Mouse (Mus musculus): Measurements from ENCODE around the gene Rhbdf2.
"Not testable (repeated sequence)": the region's sequence is repeated elsewhere in the genome, so short reads cannot be mapped to it uniquely, and the experiment has no call there.

Gene Rhbdf2

DNA sequence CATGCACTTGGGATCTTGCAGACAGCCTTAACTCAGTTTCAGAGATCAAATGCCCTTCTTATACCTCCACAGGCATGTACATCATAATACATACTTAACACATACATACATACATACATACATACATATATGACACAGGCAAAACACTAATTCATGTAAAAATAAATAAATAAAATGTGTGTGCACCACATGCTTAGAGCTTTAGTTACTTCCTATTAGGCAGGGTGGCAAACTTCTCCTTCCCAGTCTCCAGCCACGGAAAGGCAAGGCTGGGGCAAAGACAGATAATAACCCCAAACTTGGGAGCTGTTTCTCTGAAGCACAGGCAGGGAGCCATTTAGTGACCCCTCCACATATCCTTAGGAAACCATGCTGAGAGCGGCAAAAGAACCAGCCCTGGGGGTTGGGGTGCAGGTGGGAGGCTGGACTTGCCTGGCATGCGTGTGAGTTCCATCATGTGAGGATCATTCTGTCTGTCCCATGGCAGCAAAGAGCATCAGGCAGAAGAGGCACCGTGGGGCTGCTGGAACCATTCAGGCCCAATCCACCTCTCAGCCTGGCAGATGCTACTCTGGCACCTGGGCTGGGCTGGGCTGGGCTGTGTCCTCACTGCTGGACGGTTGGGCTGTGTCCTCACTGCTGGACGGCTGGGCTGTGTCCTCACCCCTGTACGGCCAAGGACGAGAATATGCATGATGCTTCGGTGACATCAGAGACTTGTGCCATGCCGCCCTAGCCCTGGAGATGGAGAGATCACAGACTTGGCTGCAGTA, at the start of gene Rhbdf2:
TSS of gene Rhbdf2 (minus strand) at position 721 of the 773 bp plus-strand sequence.
- in situ Hi-C loops (cut with MboI, MseI), result no loop called here

DNA sequence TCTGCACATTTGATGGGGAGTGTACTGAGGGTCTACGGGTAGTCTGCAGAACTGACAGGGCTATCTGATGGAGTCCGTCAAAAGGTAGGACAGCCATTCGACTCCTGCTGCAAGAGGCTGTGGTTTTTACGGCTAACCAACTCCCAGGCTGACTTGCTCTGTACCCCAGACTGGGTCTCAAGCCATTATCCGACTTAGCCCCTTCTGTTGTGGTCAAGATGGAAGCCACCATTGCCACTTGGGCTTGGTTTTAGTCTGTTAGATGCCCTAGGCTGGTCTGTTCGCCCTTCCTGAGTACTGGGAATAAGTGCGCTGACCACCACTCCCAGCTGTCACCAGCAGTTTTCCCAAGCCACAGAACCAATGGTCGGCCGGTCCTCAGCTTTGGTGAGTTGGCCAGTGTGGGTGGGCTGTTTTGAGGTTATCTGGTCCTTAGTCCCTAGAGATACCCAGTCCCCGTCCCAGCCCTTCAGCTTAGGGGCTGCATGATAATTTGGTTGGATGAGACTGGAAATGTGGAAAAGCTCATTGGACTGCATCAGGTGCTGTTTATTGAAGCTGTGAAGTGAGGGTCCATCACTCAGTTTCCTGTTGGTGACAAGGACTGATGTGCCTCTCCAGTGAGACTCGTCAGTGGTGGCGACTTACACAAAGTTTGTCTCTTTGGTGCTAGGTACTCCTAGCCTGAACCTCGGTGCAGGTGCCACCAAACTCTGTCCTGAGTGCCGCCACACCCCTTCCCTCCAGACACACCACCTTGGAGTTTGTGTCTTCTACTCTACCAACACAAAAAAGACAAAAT, 49.6 kb upstream of the Rhbdf2 start:
- in situ Hi-C loops (cut with MboI, MseI), result no loop called here

DNA sequence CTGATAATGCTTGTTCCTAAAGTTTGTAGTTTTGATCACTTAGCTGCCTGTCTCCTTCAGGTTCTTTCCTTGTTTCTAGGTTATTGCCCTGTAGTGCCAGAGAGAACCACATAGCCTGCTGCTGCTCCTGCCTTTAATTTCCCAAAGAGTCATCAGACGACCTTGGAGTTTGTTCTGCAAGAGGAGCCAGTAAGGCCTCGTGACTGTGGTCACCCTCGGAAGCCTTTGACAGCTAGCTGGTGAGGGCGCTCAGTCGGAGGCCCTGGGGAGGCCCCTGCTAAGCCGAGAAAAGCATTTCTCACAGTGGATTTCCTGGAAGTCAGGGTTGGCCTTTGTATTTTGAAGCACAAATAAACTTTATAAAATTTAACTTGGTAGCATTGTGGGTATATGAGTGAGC, 48.6 kb upstream of the Rhbdf2 start:
- in situ Hi-C loops (cut with MboI, MseI), result not testable (repeated sequence)

DNA sequence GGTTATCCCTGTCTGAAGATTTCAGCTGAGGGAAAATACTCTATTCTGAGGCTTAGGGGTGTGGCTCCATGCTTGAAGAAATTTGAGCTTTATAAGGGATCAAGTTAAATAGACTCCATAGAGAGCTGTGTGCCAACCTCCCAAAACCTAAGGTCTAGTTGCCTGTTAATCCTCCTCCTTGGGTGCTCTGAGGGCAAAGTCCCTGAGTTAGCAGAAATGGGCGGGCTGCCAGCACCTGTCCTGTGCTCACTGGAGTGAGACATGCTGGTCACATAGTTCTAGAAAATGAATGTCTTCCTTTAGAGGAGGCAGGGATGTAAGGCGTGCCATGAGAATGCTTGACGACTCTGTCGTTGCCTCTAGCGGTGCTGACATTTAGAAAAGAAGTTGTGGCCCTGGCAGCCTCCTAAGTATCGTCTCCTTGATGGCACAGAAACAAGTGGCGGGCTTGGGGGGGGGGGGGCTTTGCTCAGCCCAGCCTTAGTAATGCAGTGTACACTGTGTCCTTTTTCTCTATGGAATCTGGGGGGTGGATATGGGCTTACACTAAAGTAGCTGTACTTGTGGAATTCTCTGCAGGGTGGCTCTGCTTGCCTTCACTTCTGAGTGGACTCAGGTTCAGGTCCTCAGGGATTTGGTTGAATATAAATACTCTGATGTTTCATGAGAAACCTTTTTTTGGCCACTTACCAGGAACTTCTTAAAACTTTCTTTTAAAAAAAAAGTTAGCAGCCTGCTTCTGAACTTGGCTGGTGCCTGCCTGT, 48.0 kb upstream of the Rhbdf2 start:
- in situ Hi-C loops (cut with MboI, MseI), result no loop called here

DNA sequence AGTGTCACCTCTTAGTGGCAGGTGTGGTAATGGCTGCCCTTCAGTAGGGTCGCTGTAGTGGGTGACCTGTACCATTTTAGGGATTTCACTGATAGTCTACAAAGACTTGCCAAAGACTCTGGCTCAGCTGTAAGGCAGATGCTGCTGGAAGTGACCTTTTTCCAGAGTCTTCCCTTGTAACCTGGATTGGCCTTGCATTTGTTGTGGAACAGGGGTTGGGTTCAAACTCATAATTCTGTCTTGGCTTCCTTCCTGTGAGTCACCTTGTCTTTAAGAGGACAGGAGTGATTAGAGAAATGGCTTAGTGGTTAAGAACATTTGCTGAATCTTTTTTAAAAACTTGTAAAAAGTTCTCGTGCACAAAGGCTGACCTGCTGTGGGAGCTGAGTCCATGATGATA, 46.6 kb upstream of the Rhbdf2 start:
- in situ Hi-C loops (cut with MboI, MseI), result no loop called here

DNA sequence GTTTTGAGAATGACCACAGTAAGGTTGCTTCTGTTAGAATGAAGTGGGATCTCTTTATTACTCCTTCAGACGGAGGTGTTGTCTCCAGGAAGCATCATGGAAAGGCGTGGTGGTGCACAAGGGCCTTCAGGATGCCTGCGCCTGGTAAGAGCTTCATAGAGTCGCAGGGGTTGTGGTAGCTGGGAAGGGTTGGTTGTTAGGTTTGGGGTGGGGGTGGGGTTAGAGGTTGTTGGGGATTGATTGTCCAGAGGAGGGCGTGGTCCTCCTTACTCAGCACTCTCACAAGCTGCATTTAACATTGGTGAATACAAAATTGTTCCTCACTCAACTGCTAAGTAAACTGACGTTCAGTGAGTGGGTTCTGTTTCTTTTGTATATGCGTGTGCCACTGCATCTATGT, 45.8 kb upstream of the Rhbdf2 start:
- in situ Hi-C loops (cut with MboI, MseI), result no loop called here

DNA sequence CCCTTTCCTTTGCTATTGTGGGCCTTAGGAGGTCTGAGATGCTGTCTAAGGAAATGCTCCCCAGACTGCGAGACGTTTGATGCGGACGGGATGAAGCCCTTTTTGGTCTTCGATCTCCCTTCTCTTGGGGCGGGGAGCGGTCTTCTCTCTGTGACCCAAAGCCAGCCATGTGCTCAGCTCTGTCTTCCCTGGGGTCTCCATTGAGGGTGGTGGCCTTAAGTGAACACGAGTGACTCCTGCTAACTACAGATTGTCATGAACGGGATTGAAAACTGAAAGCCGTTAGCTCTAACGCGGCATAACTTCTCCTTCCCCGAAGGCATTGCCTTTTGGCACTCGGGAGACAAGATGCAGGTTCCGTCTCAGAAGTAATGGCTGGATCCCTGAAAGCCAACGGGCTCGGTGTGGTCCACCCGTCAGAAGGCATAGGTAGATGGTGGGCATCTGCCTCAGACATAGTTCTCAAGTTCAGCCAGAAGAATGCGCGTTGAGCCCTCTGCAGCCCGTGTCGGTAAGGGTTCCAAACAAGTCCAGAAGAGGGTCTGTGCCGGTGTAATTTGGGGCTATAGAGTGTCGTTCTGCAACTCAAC, 45.1 kb upstream of the Rhbdf2 start:
- in situ Hi-C loops (cut with MboI, MseI), result no loop called here

DNA sequence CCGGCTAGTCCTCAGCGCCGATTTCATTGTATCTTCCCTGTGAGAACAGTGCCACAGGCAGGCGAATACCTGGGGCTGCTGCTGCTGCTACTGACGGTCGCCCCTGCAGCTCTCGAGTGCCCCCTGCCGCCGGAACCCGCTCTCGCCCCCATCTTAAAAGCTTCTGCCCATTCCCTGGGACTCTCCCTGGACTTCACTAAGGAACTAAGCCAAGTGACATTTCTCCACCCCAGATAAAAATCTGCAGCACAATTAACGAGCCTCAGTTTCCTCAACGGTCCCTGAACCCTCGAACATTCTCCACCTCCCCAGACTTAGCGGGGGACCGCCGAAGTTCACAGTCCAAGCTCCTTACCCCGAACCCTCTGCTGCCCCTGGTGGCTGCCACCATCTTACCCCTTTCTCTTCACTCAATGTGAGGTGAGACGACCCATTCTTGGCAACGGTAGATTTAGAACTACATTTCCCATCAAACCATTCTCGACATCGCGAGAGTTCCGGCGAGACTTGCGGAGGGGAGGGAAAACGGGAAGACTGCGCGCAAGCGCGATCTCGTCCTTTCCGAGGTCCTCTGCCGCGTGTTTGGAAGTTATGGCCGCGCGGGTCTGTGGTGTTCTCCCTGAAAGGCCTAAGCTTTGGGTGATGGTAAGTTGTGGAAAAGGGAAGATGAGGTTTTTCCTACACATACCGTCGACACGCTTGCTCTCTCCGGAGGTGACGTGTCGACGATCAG, 44.5 kb upstream of the Rhbdf2 start:
- in situ Hi-C loops (cut with MboI, MseI), result no loop called here

DNA sequence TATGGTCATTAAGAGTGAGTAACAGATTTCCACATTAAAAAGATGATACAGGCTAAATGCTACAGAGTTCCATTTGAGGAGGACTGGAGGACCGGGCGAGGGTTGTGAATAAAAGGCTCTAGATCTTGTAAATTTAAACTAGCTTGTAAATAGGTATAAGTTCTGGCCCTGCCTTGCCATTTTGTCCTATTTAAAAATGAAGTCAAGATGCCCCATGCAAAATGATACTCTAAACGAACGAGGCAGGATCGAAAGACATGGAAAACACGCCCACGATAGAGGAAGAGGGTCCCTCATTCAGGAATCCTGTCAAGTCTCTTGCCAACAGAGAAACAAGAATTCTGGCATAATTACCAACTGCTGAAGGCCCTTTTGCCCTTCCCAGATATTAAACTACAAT, 43.6 kb upstream of the Rhbdf2 start:
- in situ Hi-C loops (cut with MboI, MseI), result no loop called here

DNA sequence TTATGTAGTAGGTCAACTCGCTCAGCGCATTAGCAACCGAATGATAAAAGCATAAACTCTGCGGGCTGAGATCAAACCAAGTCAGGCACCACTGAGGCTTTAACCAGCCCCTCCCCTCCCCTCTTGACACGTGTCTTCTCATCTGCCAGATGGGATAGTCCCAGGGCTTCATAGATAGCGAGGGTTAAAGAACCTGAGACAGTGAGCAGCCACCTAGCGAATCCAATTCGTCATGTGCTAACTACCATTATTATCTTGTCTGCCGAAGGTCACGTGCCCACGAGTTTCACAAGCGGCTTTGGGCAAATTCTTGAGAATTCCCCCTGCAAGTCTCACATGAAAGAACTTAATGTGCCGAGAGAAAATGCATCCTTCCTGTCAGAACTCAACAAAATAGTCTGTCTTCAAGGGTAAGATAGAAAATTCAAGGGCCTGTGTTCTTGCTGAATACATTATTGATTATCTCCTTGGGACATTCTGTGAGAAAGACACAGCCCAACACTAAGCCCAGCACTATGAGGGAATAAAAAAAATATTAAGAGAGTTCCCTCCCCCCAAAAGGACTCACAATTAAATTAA, 43.1 kb upstream of the Rhbdf2 start:
- in situ Hi-C loops (cut with MboI, MseI), result loop anchor here (10.0 kb wide), 1 partner anchor 705 kb away; no protein-coding TSS in a partner anchor

DNA sequence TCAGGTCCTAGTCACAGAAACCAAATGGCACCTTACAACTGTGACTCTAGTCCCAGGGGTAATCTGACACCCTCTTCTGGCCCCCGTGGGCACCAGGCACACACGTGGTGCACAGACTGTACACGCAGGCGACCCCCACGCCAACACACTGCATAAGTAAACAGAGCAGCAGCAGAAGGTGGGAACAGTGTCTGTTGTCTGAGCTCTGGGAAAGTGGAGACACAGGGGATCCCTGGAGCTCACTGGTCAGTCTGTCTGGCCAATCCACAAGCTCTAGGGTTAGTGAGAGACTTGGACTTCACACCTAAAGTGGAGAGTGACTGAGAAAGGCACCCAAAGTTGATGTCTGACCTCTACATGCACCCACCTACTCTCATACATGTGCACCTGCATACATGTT, 42.5 kb upstream of the Rhbdf2 start:
- in situ Hi-C loops (cut with MboI, MseI), result loop anchor here (10.0 kb wide), 1 partner anchor 705 kb away; no protein-coding TSS in a partner anchor

DNA sequence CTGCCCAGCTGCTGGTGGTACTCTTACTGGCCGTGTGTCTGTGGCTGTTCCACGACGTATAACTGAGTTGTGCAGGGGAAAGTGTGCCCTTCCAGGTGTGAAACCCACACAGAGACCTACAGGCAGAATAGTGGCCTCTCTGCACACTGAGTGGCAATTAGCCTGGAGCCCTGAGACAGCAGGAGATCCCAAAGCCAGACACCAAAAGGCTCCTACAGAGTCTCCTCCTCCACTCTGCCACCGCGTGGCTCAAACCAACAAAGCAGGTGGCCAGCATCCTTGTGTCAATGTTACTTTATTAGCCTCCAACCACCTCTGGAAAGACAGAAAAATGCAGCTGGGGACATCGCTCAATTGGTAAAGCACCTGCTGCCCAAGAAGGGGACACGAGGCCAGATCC, 42.0 kb upstream of the Rhbdf2 start:
- in situ Hi-C loops (cut with MboI, MseI), result loop anchor here (10.0 kb wide), 1 partner anchor 704 kb away; no protein-coding TSS in a partner anchor

DNA sequence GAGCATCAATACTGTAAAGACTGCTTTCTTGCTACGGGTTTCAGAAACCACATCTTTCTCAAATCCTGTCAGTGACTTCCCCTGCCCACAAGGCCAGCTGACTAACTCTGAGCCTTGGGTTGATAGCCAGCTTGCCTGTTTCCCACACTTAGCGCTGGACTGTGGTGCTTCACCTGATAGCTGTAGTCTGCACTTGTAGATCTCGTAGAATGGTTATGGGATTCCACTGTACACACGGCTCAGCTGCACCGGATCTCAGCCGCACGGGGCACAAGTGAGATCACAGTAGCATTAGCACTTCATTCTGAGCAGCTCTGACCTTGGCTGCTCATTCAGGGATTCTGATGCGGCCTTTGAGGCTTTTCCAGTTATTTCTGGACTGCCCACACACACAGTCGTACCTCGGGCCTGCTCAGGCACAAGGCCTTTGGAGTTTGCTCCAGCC, 41.6 kb upstream of the Rhbdf2 start:
- in situ Hi-C loops (cut with MboI, MseI), result loop anchor here (10.0 kb wide), 1 partner anchor 704 kb away; no protein-coding TSS in a partner anchor

DNA sequence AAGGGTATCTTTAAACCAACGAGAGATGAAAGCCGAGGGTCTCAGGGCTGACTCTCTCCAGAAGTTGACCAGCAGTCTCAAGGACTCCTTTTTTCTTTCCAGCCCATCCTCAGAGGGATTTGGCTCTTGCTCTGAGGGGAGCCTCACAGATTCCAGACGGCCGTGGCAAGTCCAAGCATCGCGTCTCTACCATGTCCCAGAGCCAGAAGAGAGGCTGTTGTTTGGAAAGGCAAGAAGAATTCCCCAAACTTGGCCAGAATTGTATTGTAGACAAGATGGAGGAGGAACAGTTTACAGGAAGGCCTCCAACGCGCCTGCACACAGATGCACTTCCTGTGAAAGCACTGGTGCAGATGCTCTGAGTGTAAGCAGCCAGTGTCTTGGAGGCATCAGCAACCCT, 41.1 kb upstream of the Rhbdf2 start:
- in situ Hi-C loops (cut with MboI, MseI), result loop anchor here (10.0 kb wide), 1 partner anchor 703 kb away; no protein-coding TSS in a partner anchor

DNA sequence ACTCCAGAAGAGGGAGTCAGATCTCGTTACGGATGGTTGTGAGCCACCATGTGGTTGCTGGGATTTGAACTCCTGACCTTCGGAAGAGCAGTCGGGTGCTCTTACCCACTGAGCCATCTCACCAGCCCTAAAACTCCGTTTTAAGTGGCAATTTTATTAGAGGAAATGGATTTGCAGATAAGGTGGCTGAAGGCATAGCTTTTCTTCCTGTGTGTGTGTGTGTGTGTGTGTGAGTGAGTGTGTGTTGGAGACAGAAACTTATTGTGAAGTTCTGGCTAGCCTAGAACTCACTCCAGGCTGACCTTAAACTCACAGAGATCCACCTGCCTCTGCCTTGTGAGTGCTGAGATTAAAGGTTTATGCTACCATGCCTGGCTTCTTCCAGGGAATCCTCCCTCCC, 40.2 kb upstream of the Rhbdf2 start:
- in situ Hi-C loops (cut with MboI, MseI), result loop anchor here (10.0 kb wide), 1 partner anchor 702 kb away; no protein-coding TSS in a partner anchor

DNA sequence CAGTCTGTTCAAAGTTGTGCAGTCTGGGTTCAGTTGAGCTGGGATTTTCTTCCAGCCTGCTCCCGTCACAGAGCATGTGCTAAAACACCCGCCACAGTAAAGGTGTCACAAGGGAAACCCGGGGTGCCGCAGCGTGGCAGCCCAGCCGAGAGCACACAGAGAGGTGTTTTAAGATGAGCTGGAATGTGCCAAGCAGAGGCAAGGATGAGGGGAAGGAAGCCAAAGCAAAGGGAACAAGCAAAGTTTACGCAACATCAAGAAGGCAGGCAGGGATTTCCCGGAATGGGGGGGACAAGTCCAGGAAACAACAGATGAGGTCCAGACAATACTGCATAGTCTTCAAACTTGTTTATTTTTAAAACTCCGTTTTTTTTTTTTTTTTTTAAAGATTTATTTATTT, 39.7 kb upstream of the Rhbdf2 start:
- in situ Hi-C loops (cut with MboI, MseI), result loop anchor here (10.0 kb wide), 1 partner anchor 702 kb away; no protein-coding TSS in a partner anchor

DNA sequence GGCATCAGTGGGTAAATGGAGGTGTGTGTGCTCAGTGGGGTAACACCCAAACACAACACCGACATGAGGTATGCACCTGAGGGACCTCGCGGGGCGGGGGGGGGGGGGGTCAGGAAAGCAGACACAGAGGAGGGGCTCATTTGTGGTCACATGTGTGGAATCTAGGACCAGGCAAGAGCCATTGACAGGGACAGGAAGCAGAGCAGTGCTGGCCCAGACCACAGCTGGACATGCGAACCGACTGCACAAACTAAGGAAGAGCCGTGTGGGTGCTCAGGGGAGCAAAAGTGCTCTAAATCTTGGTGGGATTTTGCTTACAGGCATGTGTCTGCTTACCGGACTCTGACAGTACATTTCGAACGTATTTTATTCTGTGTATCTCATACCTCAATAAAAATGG, 38.5 kb upstream of the Rhbdf2 start:
- in situ Hi-C loops (cut with MboI, MseI), result loop anchor here (10.0 kb wide), 1 partner anchor 700 kb away; no protein-coding TSS in a partner anchor

DNA sequence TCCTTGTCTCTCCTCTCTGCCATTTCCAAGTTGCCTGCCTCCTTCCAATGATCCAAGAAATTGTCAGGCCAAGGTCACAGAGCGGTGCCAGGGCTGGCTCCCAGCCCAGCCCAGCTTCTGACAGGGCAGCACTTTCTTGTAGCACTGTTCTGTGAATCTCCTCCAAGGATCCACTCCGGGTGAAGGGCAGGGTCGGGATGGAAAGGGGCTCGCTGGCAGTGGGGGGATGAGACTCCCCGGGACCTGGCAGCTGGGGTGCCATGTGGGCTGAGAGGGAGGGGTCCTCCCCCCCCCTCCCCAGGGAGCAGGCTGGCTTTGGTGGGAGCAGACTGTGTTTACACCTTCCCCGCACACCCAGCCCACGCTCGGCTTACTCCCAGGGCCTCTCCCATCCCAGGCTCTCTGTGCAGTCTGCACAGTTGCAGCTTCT, 35.1 kb upstream of the Rhbdf2 start:
- in situ Hi-C loops (cut with MboI, MseI), result loop anchor here (10.0 kb wide), 1 partner anchor 697 kb away; no protein-coding TSS in a partner anchor

DNA sequence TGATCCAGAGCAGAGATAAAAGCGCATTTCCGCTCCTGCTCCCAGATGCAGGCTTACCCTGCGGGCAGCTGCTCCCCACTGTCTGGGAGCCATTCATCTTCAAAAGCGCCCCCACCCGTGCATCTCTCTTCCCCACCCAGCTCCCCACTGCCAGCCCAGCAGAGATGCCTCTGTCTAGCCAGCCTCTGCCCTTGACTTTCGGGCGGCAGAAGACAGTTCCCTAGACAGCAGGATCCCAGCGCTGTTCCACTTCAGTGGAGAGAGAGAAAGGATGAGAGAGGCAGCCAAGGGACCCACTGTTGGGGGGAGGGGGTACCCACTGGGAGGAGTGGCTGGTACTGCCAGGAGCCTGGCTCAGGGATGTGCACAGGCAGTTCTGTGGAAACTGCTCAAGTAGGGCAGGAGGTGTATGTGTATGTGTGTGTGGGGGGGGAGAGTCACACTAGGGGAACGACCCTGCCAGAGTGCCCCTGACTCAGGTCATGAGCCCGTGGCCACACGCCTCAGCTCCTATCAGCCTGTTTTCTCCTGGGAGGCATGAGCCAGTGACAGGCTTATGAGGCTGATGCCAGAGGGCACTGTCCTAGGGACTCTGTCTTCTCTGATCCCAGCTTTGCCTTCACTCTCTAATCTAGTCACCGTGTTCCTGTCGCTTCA, 34.6 kb upstream of the Rhbdf2 start:
- in situ Hi-C loops (cut with MboI, MseI), result loop anchor here (10.0 kb wide), 1 partner anchor 697 kb away; no protein-coding TSS in a partner anchor

All from T-helper 2 cell (primary cell).